Mouse (Mus musculus): ENCODE measurements around the gene Nckipsd.

- TF ChIP-seq SMC3 (IDR thresholded peaks at IDR 0.05; ENCODE audit: low read depth, low read length) (no peak), CTCF (conservative IDR thresholded peaks at IDR 0.05 in 1 of 2, IDR thresholded peaks at IDR 0.05 in 1 of 2; ENCODE audit: low read depth in 2 of 2, low read length in 2 of 2) (no peak), ZMIZ1 (IDR thresholded peaks at IDR 0.05; ENCODE audit: low read depth, low read length) (no peak), NELFE (IDR thresholded peaks at IDR 0.05; ENCODE audit: low read depth, low read length) (no peak), POLR2AphosphoS2 (IDR thresholded peaks at IDR 0.05; ENCODE audit: low read depth, low read length) (no peak), MEF2A (IDR thresholded peaks at IDR 0.05; ENCODE audit: borderline replicate concordance, low read depth, low read length) (no peak), POLR2A (IDR thresholded peaks at IDR 0.05; ENCODE audit: low read depth, low read length) (no peak)
Measured at GRCm38 (mm10) chr9:108845390-108845789, 37.2 kb downstream of the Nckipsd start.
